Mouse (Mus musculus): ENCODE results near the gene Efcc1. TPM values are rescaled to one million over a fixed set of nuclear protein-coding genes. Genes with fewer than 3 reads are reported as not detected.

Gene Efcc1
- total RNA-seq (2021), result 1 to 10 TPM in 1 of 2 experiments, under 1 TPM in 1; 0.94 to 1.3 TPM
- long read RNA-seq, experiment 1, partial matches to known transcripts, result 0 of 1 reads
- long read RNA-seq, experiment 1, other reads (novel, unspliced or antisense), result 0 of 1 reads
- long read RNA-seq, experiment 2, partial matches to known transcripts, result 0 of 1 reads
- long read RNA-seq, experiment 2, other reads (novel, unspliced or antisense), result 1 of 1 reads

- peak; percentile 74 to 81 for DNase-seq
Measured at GRCm38 (mm10) chr6:87730591-87731462, at the start of gene Efcc1. TSS of gene Efcc1 (plus strand) at chr6:87730869.

GRCm38 (mm10) chr6:87695947-87696346, 34.7 kb upstream of the Efcc1 start:
- no peak for DNase-seq

- no peak for DNase-seq
Measured at GRCm38 (mm10) chr6:87696544-87696943, 34.1 kb upstream of the Efcc1 start.

GRCm38 (mm10) chr6:87706246-87706645, 24.4 kb upstream of the Efcc1 start:
- peak; percentile 4 to 38 for DNase-seq

- no peak for DNase-seq
Measured at GRCm38 (mm10) chr6:87712311-87712710, 18.4 kb upstream of the Efcc1 start.

- no peak for DNase-seq
Measured at GRCm38 (mm10) chr6:87714091-87714490, 16.6 kb upstream of the Efcc1 start.

GRCm38 (mm10) chr6:87722631-87723030, 8.0 kb upstream of the Efcc1 start:
- DNase-seq, result peak; percentile 47 to 62

GRCm38 (mm10) chr6:87725267-87725912, 5.3 kb upstream of the Efcc1 start:
- DNase-seq, result no peak

GRCm38 (mm10) chr6:87728102-87728501, 2.6 kb upstream of the Efcc1 start:
- no peak for DNase-seq

- no peak for DNase-seq
Measured at GRCm38 (mm10) chr6:87730141-87730540, 528 bp upstream of the Efcc1 start.

GRCm38 (mm10) chr6:87731463-87732095, 910 bp downstream of the Efcc1 start:
- DNase-seq, result no peak

GRCm38 (mm10) chr6:87732151-87733011, 1.7 kb downstream of the Efcc1 start:
- peak in 1 of 2 experiments; percentile 34 for DNase-seq

- DNase-seq, result peak; percentile 79 to 86
Measured at GRCm38 (mm10) chr6:87733131-87733930, 2.7 kb downstream of the Efcc1 start.

- no peak for DNase-seq
Measured at GRCm38 (mm10) chr6:87734136-87734535, 3.5 kb downstream of the Efcc1 start.

- DNase-seq, result no peak
Measured at GRCm38 (mm10) chr6:87736923-87737322, 6.3 kb downstream of the Efcc1 start.

GRCm38 (mm10) chr6:87737921-87738626, 7.4 kb downstream of the Efcc1 start:
- no peak for DNase-seq

GRCm38 (mm10) chr6:87739898-87740297, 9.2 kb downstream of the Efcc1 start:
- DNase-seq, result no peak

- DNase-seq, result no peak
Measured at GRCm38 (mm10) chr6:87740496-87740895, 9.8 kb downstream of the Efcc1 start.

GRCm38 (mm10) chr6:87741978-87742377, 11.3 kb downstream of the Efcc1 start:
- DNase-seq, result no peak

GRCm38 (mm10) chr6:87742804-87743203, 12.1 kb downstream of the Efcc1 start:
- peak; percentile 18 to 29 for DNase-seq
